Mouse (Mus musculus) liver, embryonic 15.5 days (tissue): Measurements from ENCODE around the gene Tdrkh. TPM values are rescaled to one million over a fixed set of nuclear protein-coding genes. Genes with fewer than 3 reads are reported as not detected.

Experiments
- ATAC-seq: fragments of 200-750 bp; cut with Nextera tagmentation; 2 replicates; pipeline ENCODE4 v1.8.0; 2017; ENCODE audit warnings: moderate number of reproducible peaks, mild to moderate bottlenecking, moderate library complexity; ENCODE audit not compliant: insufficient read depth
- H3K27ac ChIP-seq: fragments of 300-500 bp; sonication (generic); replicated peaks from 2 replicates; pipeline ENCODE4 v1.5.1; 2015; ENCODE audit warnings: mild to moderate bottlenecking, inconsistent platforms
- H3K27me3 ChIP-seq: fragments of 300-500 bp; sonication (generic); 2 replicates; pipeline ENCODE4 v1.6.1; 2015; ENCODE audit warnings: mild to moderate bottlenecking, inconsistent platforms
- H3K36me3 ChIP-seq: fragments of 300-500 bp; sonication (generic); replicated peaks from 2 replicates; pipeline ENCODE4 v1.6.1; 2015; ENCODE audit warnings: moderate library complexity, mild to moderate bottlenecking, inconsistent platforms
- H3K4me1 ChIP-seq: fragments of 300-500 bp; sonication (generic); replicated peaks from 2 replicates; pipeline ENCODE4 v1.6.1; 2015; ENCODE audit warnings: inconsistent platforms
- H3K4me2 ChIP-seq: fragments of 300-500 bp; sonication (generic); 2 replicates; pipeline ENCODE4 v1.6.1; 2015; ENCODE audit warnings: moderate library complexity, mild to moderate bottlenecking, inconsistent platforms
- H3K4me3 ChIP-seq: fragments of 300-500 bp; sonication (generic); replicated peaks from 2 replicates; pipeline ENCODE4 v1.5.1; 2015; ENCODE audit warnings: mild to moderate bottlenecking, inconsistent platforms
- H3K9ac ChIP-seq: fragments of 300-500 bp; sonication (generic); 2 replicates; pipeline ENCODE4 v1.6.1; 2015; ENCODE audit warnings: moderate library complexity, mild to moderate bottlenecking, inconsistent platforms
- H3K9me3 ChIP-seq: fragments of 300-500 bp; sonication (generic); replicated peaks from 2 replicates; pipeline ENCODE4 v1.6.1; 2016; ENCODE audit warnings: inconsistent platforms
- whole genome bisulfite sequencing: fragments of 180-500 bp; shearing (Covaris S2); methylation state at CpG from one replicate; pipeline ENCODE4 v1.1.7; 2015; ENCODE audit warnings: mixed read lengths; ENCODE audit not compliant: insufficient replicate concordance; 5-methylcytosine and 5-hydroxymethylcytosine counted together
- polyA plus RNA-seq: library from polyadenylated mRNA; unstranded; fragments of >200 nt; fragmentation: Nextera tagmentation; extraction: Ambion mirVana; gene quantifications from 2 replicates; pipeline ENCODE4 v1.2.1, GENCODE M21; 2015

Gene Tdrkh
- polyA plus RNA-seq, 1 experiment from 2014 or later = 9.9 TPM

- no peak overlapping the region for H3K4me2 ChIP-seq
- 60% methylated on average over 3 of the region's 3 CpGs for WGBS
These were observed 44.0 kb downstream of the Tdrkh start for GRCm38 (mm10) chr3:94457055-94457454.

GRCm38 (mm10) chr3:94459834-94460233 is 46.8 kb downstream of the Tdrkh start:
- no peaks in the 10 kb centered on the region for H3K36me3 ChIP-seq
- WGBS = 70% methylated on average over 2 of the region's 2 CpGs
- no peak for ATAC-seq
- H3K9ac ChIP-seq = no peak overlapping the region
- no peaks in the 10 kb centered on the region for H3K9me3 ChIP-seq
- no peak overlapping the region for H3K27ac ChIP-seq
- no peak overlapping the region for H3K4me2 ChIP-seq
- H3K4me3 ChIP-seq = no peak overlapping the region
- H3K4me1 ChIP-seq = peaks cover 5% of the 10 kb centered on the region
- peaks cover 6% of the 10 kb centered on the region; the same call in 1 of the 2 replicates for H3K27me3 ChIP-seq

More at GRCm38 (mm10) chr3:94457055-94457454, 44.0 kb downstream of the Tdrkh start:
- no peak overlapping the region for H3K9ac ChIP-seq
- no peak overlapping the region for H3K4me3 ChIP-seq
- no peak for ATAC-seq
- H3K36me3 ChIP-seq = no peaks in the 10 kb centered on the region
- no peaks in the 10 kb centered on the region for H3K9me3 ChIP-seq
- H3K27me3 ChIP-seq = peaks cover 6% of the 10 kb centered on the region; the same call in 1 of the 2 replicates
- H3K4me1 ChIP-seq = peaks cover 5% of the 10 kb centered on the region
- H3K27ac ChIP-seq = no peak overlapping the region

- Histone ChIP-seq H3K36me3 (no peaks in the 10 kb centered on the region), H3K4me2 (no peak overlapping the region), H3K4me3 (no peak overlapping the region), H3K27ac (no peak overlapping the region), H3K27me3 (peaks cover 3% of the 10 kb centered on the region; the same call in 1 of the 2 replicates), H3K9ac (no peak overlapping the region), H3K9me3 (no peaks in the 10 kb centered on the region), H3K4me1 (no peaks in the 10 kb centered on the region)
- ATAC-seq = no peak
- 66% methylated on average over 11 of the region's 11 CpGs for WGBS
These were observed 51.0 kb downstream of the Tdrkh start for GRCm38 (mm10) chr3:94463926-94464578.

- no peak overlapping the region for H3K4me2 ChIP-seq
- H3K4me3 ChIP-seq = no peak overlapping the region
- no peak for ATAC-seq
- no peaks in the 10 kb centered on the region for H3K36me3 ChIP-seq
- no peaks in the 10 kb centered on the region for H3K9me3 ChIP-seq
- no peak overlapping the region for H3K9ac ChIP-seq
- no peaks in the 10 kb centered on the region for H3K27me3 ChIP-seq
- no peaks in the 10 kb centered on the region for H3K4me1 ChIP-seq
- H3K27ac ChIP-seq = no peak overlapping the region
- 65% methylated on average over 13 of the region's 13 CpGs for WGBS
These were observed 52.8 kb downstream of the Tdrkh start for GRCm38 (mm10) chr3:94465632-94466430.

GRCm38 (mm10) chr3:94468931-94469330 is 55.9 kb downstream of the Tdrkh start:
- H3K4me2 ChIP-seq = no peak overlapping the region

GRCm38 (mm10) chr3:94472447-94473114 is 59.5 kb downstream of the Tdrkh start:
- no peak for ATAC-seq
- no peak overlapping the region for H3K9ac ChIP-seq
- H3K27ac ChIP-seq = no peak overlapping the region
- H3K9me3 ChIP-seq = no peaks in the 10 kb centered on the region
- no peaks in the 10 kb centered on the region for H3K4me1 ChIP-seq
- WGBS = 16% methylated on average over 28 of the region's 28 CpGs
- H3K36me3 ChIP-seq = no peaks in the 10 kb centered on the region
- H3K27me3 ChIP-seq = peaks cover 13% of the 10 kb centered on the region; the same call in 1 of the 2 replicates
- H3K4me3 ChIP-seq = no peak overlapping the region
- no peak overlapping the region for H3K4me2 ChIP-seq

More at GRCm38 (mm10) chr3:94468931-94469330, 55.9 kb downstream of the Tdrkh start:
- Histone ChIP-seq H3K4me1 (no peaks in the 10 kb centered on the region), H3K4me3 (no peak overlapping the region), H3K27ac (no peak overlapping the region), H3K36me3 (no peaks in the 10 kb centered on the region), H3K9me3 (no peaks in the 10 kb centered on the region), H3K27me3 (peaks cover 13% of the 10 kb centered on the region; the same call in 1 of the 2 replicates), H3K9ac (no peak overlapping the region)
- no peak for ATAC-seq
- 34% methylated on average over 3 of the region's 3 CpGs for WGBS

- WGBS = 52% methylated on average over 10 of the region's 10 CpGs
- Histone ChIP-seq H3K4me2 (no peak overlapping the region), H3K27ac (no peak overlapping the region), H3K4me3 (no peak overlapping the region), H3K9ac (no peak overlapping the region), H3K27me3 (peaks cover 18% of the 10 kb centered on the region; the same call in 1 of the 2 replicates), H3K9me3 (no peaks in the 10 kb centered on the region), H3K36me3 (no peaks in the 10 kb centered on the region), H3K4me1 (peaks cover 5% of the 10 kb centered on the region; the same call in 1 of the 2 replicates)
- ATAC-seq = no peak
These were observed 60.0 kb downstream of the Tdrkh start for GRCm38 (mm10) chr3:94473115-94473505.

DNA sequence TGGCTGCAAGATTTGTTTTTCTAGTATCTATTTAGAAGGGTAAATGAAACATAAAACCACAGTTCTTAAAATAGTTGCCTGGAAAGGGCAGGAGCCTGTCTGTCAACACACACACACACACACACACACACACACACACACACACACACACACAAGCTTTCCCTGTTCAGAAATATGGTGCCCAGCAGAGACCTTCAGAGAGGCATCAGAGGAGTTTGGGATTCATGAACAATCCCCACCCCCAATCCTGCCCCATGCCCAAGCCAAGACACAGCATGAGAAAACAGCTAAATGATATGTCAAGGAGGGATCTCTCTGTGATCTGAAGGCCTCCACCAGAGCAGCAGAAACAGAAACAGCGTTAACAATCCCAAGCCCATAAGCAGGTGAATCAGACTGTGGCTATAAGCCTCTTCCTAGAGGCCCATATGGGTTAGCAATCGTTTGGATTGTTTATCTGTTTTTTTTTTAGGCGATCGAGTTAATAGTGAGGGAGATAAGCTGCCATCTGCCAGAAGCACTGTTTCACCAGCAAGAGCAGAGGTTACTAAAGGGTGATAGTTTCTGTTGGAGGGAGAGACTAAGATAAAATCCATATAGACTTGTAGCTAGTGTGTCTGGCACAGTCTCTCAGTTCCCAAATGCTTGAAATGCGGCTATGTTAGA is 60.6 kb downstream of the Tdrkh start:
- WGBS = 40% methylated on average over 5 of the region's 5 CpGs
- H3K9me3 ChIP-seq = no peaks in the 10 kb centered on the region
- no peak overlapping the region for H3K4me3 ChIP-seq
- no peaks in the 10 kb centered on the region for H3K36me3 ChIP-seq
- H3K27me3 ChIP-seq = peaks cover 24% of the 10 kb centered on the region
- H3K27ac ChIP-seq = no peak overlapping the region
- no peak for ATAC-seq
- no peak overlapping the region for H3K4me2 ChIP-seq
- H3K9ac ChIP-seq = no peak overlapping the region
- peaks cover 9% of the 10 kb centered on the region; the same call in 1 of the 2 replicates for H3K4me1 ChIP-seq

GRCm38 (mm10) chr3:94476301-94477035 is 63.4 kb downstream of the Tdrkh start:
- Histone ChIP-seq H3K4me1 (peaks cover 9% of the 10 kb centered on the region; the same call in 1 of the 2 replicates), H3K9ac (no peak overlapping the region), H3K4me3 (no peak overlapping the region), H3K27me3 (peaks cover 52% of the 10 kb centered on the region), H3K9me3 (no peaks in the 10 kb centered on the region), H3K27ac (no peak overlapping the region), H3K36me3 (no peaks in the 10 kb centered on the region), H3K4me2 (no peak overlapping the region)
- ATAC-seq = no peak
- 41% methylated on average over 8 of the region's 8 CpGs for WGBS

DNA sequence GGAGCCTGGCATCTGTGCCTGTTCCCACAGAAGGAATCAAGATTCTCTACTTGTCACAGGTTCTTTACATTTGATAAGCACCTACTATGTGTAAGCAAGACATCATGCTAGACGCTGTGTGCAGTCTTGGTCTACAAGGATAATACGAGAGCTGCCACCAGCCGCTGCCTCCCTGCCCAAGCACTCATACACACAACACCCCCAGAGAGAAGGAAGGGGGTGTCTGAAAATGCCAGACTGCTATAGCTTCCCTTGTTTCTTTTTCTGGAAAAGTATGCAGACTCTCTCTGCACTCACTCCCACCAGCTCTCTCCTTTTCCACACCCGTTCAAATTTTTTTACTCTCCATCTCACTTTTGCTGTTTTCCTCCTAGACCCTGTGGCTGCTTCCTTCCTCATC is 64.4 kb downstream of the Tdrkh start:
- WGBS = 52% methylated on average over 4 of the region's 4 CpGs
- H3K27me3 ChIP-seq = peaks cover 54% of the 10 kb centered on the region
- no peak for ATAC-seq
- H3K4me2 ChIP-seq = no peak overlapping the region
- H3K4me1 ChIP-seq = peaks cover 9% of the 10 kb centered on the region; the same call in 1 of the 2 replicates
- H3K36me3 ChIP-seq = no peaks in the 10 kb centered on the region
- no peak overlapping the region for H3K9ac ChIP-seq
- H3K9me3 ChIP-seq = no peaks in the 10 kb centered on the region
- no peak overlapping the region for H3K4me3 ChIP-seq
- no peak overlapping the region for H3K27ac ChIP-seq
